Mouse (Mus musculus): ENCODE measurements around the gene Dhh. TPM values are rescaled to one million over a fixed set of nuclear protein-coding genes. Genes with fewer than 3 reads are reported as not detected.

Gene Dhh
- polyA plus RNA-seq (2017; shearing (Covaris generic)) = 0.09 TPM

GRCm38 (mm10) chr15:98897928-98898800 lies at the start of gene Dhh:
Gene Dhh, minus strand, starts transcription at chr15:98898540.

DNA sequence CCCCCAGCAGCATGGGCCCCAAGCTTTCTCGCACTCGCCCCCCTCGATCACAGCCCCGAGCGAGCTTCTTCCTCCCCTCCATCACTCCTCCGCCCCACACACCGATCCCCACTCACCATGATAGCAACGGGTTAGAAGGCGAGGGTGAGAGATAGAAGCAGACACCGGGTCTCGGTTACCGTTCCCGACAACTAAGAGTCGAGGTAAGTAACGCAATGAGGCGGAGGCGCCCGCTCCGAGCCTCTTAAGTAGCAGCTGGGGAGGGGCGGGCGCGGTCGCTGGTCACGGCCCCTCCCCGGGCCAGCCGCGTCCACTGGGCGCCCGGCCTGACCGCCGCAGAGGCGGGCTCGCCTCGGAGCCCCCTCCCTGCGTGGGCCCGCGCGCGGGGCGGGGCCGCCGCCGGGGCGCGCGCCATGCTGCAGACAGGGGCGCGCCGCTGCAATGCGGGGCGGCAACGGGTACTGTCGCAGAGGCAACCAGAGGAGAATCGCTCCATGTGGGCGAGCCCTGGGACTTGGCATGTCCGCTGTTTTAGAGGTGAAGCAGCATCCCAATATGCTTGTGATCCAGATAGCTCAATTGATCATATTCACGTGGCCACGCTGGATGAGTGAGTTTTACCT lies 36.0 kb upstream of the Dhh start, which contains the start of gene Tuba1b:
Gene Tuba1b (minus strand): TSS at position 349 of the 623 bp plus-strand sequence.

DNA sequence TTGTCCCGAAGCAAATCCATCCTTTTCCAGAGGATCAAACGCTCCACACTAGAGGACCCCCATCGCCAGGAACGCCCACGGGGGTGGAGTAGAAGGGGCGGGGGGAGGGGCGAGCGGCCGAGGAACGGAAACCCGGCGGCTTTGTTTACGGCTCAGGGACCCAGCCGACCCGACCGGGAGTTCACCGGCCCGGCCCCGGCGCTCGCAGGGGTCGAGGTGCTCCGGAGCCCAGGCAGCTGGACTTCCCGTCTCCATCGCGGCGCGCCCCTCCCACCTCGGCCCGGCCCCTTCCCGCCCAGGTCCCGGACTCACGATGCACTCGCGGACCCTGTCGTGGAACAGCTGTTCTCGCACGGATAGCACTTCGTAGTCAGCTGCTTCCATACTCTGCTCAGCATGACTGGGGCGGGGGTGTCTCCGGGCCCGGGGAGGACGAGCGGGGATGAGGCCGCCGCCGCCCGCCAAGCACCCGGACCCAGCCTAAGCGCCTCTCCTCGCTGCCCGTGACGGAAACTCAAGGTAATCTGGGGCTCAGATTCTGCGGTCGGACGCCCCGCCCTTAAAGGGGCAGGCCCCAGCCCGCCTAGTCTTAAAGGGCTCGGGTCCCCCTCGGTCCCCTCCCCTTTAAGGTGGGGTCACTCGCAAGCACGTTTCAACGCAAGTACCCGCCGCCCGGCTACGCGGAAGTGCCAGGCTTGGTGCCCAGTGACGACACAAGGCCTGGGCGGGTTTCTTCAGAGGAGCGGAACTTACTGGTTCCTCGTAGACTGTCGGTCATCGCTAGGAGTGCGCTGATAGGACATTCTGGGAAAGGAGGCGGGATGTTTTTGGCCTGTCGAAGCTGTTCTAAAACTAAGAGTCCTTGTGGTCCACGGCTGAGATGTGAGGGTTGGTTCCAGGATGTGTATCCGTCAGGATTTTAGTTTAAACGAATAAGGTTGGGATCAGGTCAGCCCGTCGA lies 19.5 kb upstream of the Dhh start, which contains the start of gene Lmbr1l:
Gene Lmbr1l (minus strand): TSS at position 694 of the 961 bp plus-strand sequence.

DNA sequence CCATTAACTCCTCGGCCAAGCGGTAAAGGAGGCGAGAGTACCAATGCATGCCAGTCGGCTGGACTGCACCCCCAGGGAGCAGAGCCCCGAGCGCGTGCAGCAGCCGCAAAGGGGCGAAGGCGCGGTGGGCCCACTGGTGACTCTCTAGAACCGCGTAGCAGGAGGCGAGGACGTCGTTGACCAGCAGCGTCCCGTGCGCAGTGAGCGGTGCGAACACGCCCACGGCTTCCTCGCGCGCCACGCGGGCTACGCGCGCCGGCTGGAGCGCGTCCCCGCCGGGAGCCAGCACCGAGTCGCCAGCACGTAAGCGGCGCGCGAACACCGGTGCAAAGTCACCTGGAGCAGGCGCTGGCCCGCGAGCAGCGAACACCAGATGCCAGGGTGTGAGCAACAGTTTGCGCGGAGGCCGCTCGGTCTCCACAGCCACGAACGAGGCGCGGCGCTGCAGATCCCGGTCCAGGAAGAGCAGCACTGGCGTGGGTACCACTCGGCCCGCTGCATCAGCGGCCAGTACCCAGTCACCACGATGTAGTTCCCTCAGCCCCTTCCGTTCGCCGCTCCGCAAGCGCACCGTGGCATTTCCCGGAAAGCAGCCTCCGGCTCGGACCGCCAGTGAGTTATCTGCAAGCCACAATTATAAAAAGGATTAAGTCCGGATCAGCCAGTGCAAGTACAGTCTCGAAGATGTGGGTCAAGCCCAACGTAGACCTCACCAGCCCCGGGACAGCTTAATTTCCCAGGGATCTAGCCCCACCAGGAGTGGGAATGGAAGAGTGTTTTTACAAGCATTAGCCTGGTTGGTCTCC lies 4.2 kb downstream of the Dhh start, which contains the start of gene Rhebl1:
Gene Rhebl1 (minus strand): TSS at position 601 of the 806 bp plus-strand sequence.

DNA sequence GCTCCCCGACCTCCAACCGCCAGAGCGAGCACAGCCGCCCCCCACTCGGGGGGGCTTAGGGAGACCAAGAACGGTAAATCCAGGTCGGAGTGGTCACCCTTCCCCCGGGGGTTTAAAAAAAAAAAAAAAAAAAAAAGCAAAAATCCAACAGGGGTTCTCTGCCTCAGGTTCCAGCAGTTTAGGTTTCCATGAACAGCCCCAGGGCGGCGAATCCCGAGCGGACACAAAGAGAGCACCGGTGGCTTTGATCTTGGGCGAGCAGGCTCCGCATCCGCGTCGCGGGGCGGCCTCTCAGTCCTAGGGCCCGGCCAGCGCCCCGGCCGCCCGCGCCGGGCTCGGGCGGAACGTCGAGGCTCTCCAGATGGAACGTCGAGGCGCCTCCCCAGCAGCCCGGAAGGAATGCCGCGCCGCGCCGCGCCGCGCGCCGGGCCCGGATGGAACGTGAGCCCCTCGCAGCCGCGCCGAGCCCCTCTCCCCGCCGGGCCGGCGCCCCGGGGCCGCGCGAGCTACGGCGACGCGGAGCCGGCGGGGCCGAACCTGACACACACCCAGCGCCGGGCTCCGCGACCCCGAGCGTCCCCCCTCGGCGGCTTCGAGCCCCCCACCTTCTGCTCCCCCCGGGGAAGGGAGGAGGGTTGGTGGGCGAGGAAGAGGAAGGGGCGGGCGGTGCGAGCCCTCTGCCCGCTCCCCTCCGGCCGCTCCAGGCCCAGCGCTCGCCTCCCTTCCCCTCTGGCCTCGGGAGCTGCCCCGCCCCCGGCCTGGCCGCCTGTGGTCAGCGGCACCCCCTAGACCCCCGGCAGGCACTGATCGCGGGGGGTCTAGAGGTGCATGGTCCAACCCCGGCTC lies 27.0 kb downstream of the Dhh start, which contains the start of gene Kmt2d:
Gene Kmt2d (minus strand): TSS at position 135 of the 846 bp plus-strand sequence.

Other genes starting within 250 kb of the Dhh start
- 27.5 TPM for gene Ddx23, start 235.6 kb downstream of the Dhh start, polyA plus RNA-seq (2017; shearing (Covaris generic))
- 2.8 TPM for gene Rnd1, start 221.1 kb downstream of the Dhh start, polyA plus RNA-seq (2017; shearing (Covaris generic))
- 0.70 TPM for gene Ccdc65, start 190.3 kb downstream of the Dhh start, polyA plus RNA-seq (2017; shearing (Covaris generic))
- not detected for gene Fkbp11, start 170.3 kb downstream of the Dhh start, polyA plus RNA-seq (2017; shearing (Covaris generic))
- 93.8 TPM for gene Arf3, start 135.3 kb downstream of the Dhh start, polyA plus RNA-seq (2017; shearing (Covaris generic))
- 0.31 TPM for gene Wnt10b, start 120.4 kb downstream of the Dhh start, polyA plus RNA-seq (2017; shearing (Covaris generic))
- not detected for gene Wnt1, start 108.7 kb downstream of the Dhh start, polyA plus RNA-seq (2017; shearing (Covaris generic))
- gene Ddn, start 89.0 kb downstream of the Dhh start, polyA plus RNA-seq (2017; shearing (Covaris generic)) = not detected
- 84.8 TPM for gene Prkag1, start 67.0 kb downstream of the Dhh start, polyA plus RNA-seq (2017; shearing (Covaris generic))
- 27.4 TPM for gene Kmt2d, start 27.3 kb downstream of the Dhh start, polyA plus RNA-seq (2017; shearing (Covaris generic))
- gene Rhebl1, start 4.0 kb downstream of the Dhh start, polyA plus RNA-seq (2017; shearing (Covaris generic)) = 19.0 TPM
- gene Lmbr1l, start 19.7 kb upstream of the Dhh start, polyA plus RNA-seq (2017; shearing (Covaris generic)) = 105 TPM
- 286 TPM for gene Tuba1b, start 36.0 kb upstream of the Dhh start, polyA plus RNA-seq (2017; shearing (Covaris generic))
- not detected for gene Gm49450, start 55.0 kb upstream of the Dhh start, polyA plus RNA-seq (2017; shearing (Covaris generic))
- gene Tuba1a, start 55.2 kb upstream of the Dhh start, polyA plus RNA-seq (2017; shearing (Covaris generic)) = 187 TPM
- gene Tuba1c, start 131.4 kb upstream of the Dhh start, polyA plus RNA-seq (2017; shearing (Covaris generic)) = 33.2 TPM
- not detected for gene Prph, start 156.6 kb upstream of the Dhh start, polyA plus RNA-seq (2017; shearing (Covaris generic))
- gene Troap, start 176.0 kb upstream of the Dhh start, polyA plus RNA-seq (2017; shearing (Covaris generic)) = not detected
- gene C1ql4, start 189.3 kb upstream of the Dhh start, polyA plus RNA-seq (2017; shearing (Covaris generic)) = not detected
- not detected for gene Dnajc22, start 194.6 kb upstream of the Dhh start, polyA plus RNA-seq (2017; shearing (Covaris generic))
- gene Spats2, start 227.4 kb upstream of the Dhh start, polyA plus RNA-seq (2017; shearing (Covaris generic)) = 0.20 TPM